Mouse (Mus musculus): ENCODE data around the gene Gpc6. TPM values are rescaled to one million over a fixed set of nuclear protein-coding genes. Genes with fewer than 3 reads are reported as not detected.

The Gpc6 gene
- 0.40 and 1.5 TPM in 2 replicates for polyA plus RNA-seq (2012; rRNA removed)

GRCm38 (mm10) chr14:116924876-116925601 lies at the start of gene Gpc6:
Gene Gpc6 (plus strand): TSS chr14:116925315.
- WGBS: 2% methylated on average over 38 of the region's 38 CpGs
- DNase-seq (ENCODE audit: low read depth, low spot score): no peak

- DNase-seq (ENCODE audit: low read depth, low spot score): no peak
- 88% methylated on average over 7 of the region's 7 CpGs for WGBS
Measured at GRCm38 (mm10) chr14:116882480-116883044, 42.6 kb upstream of the Gpc6 start.

GRCm38 (mm10) chr14:116894316-116894715 lies 30.8 kb upstream of the Gpc6 start:
- 10% methylated on average over 3 of the region's 3 CpGs for WGBS
- DNase-seq (ENCODE audit: low read depth, low spot score): peak; percentile 22

GRCm38 (mm10) chr14:116897971-116898370 lies 27.1 kb upstream of the Gpc6 start:
- DNase-seq (ENCODE audit: low read depth, low spot score): no peak
- WGBS: 9% methylated on average over 1 of the region's 1 CpGs

GRCm38 (mm10) chr14:116911768-116912167 lies 13.3 kb upstream of the Gpc6 start:
- 35% methylated on average over 1 of the region's 1 CpGs for WGBS
- no peak for DNase-seq (ENCODE audit: low read depth, low spot score)

- DNase-seq (ENCODE audit: low read depth, low spot score): no peak
- WGBS: 76% methylated on average over 6 of the region's 6 CpGs
Measured at GRCm38 (mm10) chr14:116916874-116917273, 8.2 kb upstream of the Gpc6 start.

- DNase-seq (ENCODE audit: low read depth, low spot score): no peak
- 87% methylated on average over 2 of the region's 2 CpGs for WGBS
Measured at GRCm38 (mm10) chr14:116924266-116924665, 849 bp upstream of the Gpc6 start.

GRCm38 (mm10) chr14:116925691-116926403 lies 732 bp downstream of the Gpc6 start:
- no peak for DNase-seq (ENCODE audit: low read depth, low spot score)
- under 1% methylated on average over 58 of the region's 58 CpGs for WGBS

- DNase-seq (ENCODE audit: low read depth, low spot score): no peak
- 1% methylated on average over 52 of the region's 52 CpGs for WGBS
Measured at GRCm38 (mm10) chr14:116926404-116927171, 1.5 kb downstream of the Gpc6 start.

GRCm38 (mm10) chr14:116927341-116928315 lies 2.5 kb downstream of the Gpc6 start:
- 12% methylated on average over 21 of the region's 21 CpGs for WGBS
- DNase-seq (ENCODE audit: low read depth, low spot score): no peak

GRCm38 (mm10) chr14:116928395-116928794 lies 3.3 kb downstream of the Gpc6 start:
- 64% methylated on average over 2 of the region's 2 CpGs for WGBS
- DNase-seq (ENCODE audit: low read depth, low spot score): no peak

GRCm38 (mm10) chr14:116928796-116929529 lies 3.8 kb downstream of the Gpc6 start:
- DNase-seq (ENCODE audit: low read depth, low spot score): no peak
- 71% methylated on average over 7 of the region's 7 CpGs for WGBS

GRCm38 (mm10) chr14:116933825-116934224 lies 8.7 kb downstream of the Gpc6 start:
- WGBS: 47% methylated on average over 5 of the region's 5 CpGs
- no peak for DNase-seq (ENCODE audit: low read depth, low spot score)

GRCm38 (mm10) chr14:116937910-116938560 lies 12.9 kb downstream of the Gpc6 start:
- no peak for DNase-seq (ENCODE audit: low read depth, low spot score)
- WGBS: 79% methylated on average over 14 of the region's 14 CpGs

GRCm38 (mm10) chr14:116938735-116939134 lies 13.6 kb downstream of the Gpc6 start:
- no peak for DNase-seq (ENCODE audit: low read depth, low spot score)
- WGBS: 93% methylated on average over 9 of the region's 9 CpGs

GRCm38 (mm10) chr14:116939561-116939960 lies 14.4 kb downstream of the Gpc6 start:
- WGBS: 89% methylated on average over 1 of the region's 1 CpGs
- no peak for DNase-seq (ENCODE audit: low read depth, low spot score)

GRCm38 (mm10) chr14:116941772-116942171 lies 16.7 kb downstream of the Gpc6 start:
- DNase-seq (ENCODE audit: low read depth, low spot score): no peak
- 94% methylated on average over 4 of the region's 4 CpGs for WGBS

GRCm38 (mm10) chr14:116943751-116944150 lies 18.6 kb downstream of the Gpc6 start:
- no peak for DNase-seq (ENCODE audit: low read depth, low spot score)
- WGBS: 82% methylated on average over 7 of the region's 7 CpGs
